Mouse (Mus musculus): Measurements from ENCODE around the gene Clic1. TPM values are rescaled to one million over a fixed set of nuclear protein-coding genes. Genes with fewer than 3 reads are reported as not detected.

Clic1 gene
- polyA plus RNA-seq, 1 experiment = 141 TPM

DNA sequence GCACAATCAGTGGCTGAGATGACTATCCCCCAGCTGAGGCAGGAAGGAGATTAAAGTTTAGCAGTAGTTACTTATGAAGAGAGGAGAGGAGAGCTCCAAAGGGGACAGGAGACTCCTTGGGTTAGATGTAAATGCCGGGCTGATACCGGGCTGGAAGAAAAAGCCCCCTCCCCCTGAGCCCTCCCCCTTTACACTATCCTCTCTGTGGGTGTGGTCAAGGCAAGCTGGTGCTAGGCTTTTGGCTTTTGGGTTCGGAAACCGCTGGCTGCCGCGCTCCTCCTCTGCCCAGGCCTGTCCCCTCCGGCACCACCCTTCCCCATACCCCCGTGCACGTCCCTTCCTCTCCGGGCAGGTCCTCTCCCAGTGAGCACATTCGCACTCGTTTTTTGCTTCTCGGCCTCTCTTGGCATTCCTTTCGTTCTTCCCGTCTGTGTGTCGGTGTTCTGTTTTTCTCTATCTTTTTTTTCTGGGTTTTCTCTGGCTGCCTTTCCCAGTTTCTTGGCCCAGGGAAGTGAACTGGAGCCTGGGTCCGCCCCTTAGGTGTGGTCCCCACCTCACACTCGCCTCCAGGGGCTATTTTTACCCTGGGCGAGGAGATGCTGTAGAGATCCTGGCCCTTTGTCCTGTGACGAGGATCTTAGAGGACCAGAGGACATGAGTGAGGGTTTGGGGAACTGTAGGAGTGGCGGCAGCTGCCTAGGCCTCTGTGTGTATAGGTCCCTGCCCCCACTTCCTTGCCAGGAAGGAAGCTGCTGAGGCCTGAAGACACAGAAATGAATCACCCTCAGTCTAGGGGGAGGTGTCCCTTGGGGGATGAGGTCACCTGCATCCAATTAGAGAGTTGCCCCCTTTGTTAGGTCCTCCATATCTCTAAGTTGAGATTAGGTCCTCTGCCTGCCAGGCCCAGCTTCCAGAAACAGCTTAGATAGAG lies 1.7 kb downstream of the Clic1 start:
- Histone ChIP-seq H3K4me1 (ENCODE audit: control insufficient read depth, insufficient read depth, low read length) (peaks cover 5% of the 10 kb centered on the region; the same call in 1 of the 2 replicates), H3K27ac (ENCODE audit: control insufficient read depth, insufficient read depth, low read depth, low read length, poor library complexity) (peak overlapping the region; percentile 98), H3K4me3 (replicated peaks; ENCODE audit: control insufficient read depth, low read depth, low read length) (peak overlapping the region; percentile 89)
- 2% methylated on average over 21 of the region's 21 CpGs for WGBS
- TF ChIP-seq CTCF (IDR thresholded peaks at IDR 0.05; ENCODE audit: control insufficient read depth, insufficient read depth, low read length) (no peak), POLR2A (IDR thresholded peaks at IDR 0.05; ENCODE audit: borderline replicate concordance, control insufficient read depth, low read depth, low read length) (peak; percentile 71)

DNA sequence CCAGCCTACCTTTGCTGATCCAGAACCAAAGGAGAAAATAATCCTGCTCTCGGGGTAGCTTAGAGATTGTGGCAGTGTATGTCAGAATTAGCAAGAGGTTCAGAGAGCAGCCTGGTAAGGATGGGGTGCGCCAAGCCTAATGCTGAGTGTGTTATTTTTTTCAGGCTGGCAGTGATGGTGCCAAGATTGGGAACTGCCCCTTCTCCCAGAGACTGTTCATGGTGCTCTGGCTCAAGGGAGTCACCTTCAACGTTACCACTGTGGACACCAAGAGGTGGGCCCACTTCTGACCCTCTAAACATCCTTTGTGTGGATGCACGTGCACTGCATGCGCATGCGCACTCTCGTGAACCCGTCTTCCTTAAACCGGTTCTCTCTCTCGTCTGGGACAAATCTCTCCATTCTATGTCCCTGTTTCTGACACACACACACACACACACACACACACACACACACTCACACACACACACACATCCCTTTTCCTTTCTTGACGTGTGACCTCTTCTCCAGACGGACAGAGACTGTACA lies 2.6 kb downstream of the Clic1 start:
- 69% methylated on average over 12 of the region's 12 CpGs for WGBS
- TF ChIP-seq POLR2A (IDR thresholded peaks at IDR 0.05; ENCODE audit: borderline replicate concordance, control insufficient read depth, low read depth, low read length) = no peak
- no peak for TF ChIP-seq CTCF (IDR thresholded peaks at IDR 0.05; ENCODE audit: control insufficient read depth, insufficient read depth, low read length)
- H3K4me1 ChIP-seq (ENCODE audit: control insufficient read depth, insufficient read depth, low read length) = peaks cover 5% of the 10 kb centered on the region; the same call in 1 of the 2 replicates
- no peak overlapping the region for H3K27ac ChIP-seq (ENCODE audit: control insufficient read depth, insufficient read depth, low read depth, low read length, poor library complexity)
- H3K4me3 ChIP-seq (replicated peaks; ENCODE audit: control insufficient read depth, low read depth, low read length) = peak overlapping the region; percentile 15

DNA sequence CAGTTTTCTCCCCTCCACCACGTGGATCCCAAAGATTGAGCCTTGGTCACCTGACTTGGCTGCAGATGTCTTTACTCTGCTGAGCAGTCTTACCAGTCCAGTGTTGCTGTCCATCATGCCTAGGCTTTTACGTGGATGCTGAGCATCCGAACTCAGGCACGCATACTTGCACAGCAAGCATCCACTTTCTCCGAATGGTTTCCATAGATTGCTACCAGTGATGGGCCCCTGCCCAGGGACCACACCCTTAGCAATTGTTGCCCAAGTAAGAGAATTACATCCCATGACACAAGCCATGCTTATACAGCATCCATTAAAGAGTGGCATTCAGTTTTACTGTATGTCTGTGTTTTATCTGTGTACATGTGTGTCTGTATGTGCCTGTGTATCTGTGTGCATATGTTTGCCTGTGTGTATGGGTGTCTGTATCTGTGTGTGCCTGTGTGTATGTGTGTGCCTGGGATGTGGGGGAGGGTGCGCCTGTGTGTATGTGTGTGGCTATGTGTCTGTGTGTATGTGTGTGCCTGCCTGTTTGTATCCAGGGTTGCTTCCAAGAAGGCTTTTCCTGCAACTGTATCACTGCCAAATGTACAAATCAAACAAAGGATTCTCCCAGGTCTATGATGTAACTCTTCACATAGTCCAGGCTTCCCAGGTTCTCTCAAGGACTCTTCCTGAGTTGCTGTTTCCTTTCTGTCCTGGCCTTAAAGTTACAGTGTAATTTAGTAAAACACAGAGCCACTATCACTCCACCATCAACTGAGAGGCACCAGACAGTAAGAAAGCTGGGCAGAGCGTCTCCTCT lies 6.1 kb downstream of the Clic1 start:
- no peak overlapping the region for H3K4me3 ChIP-seq (replicated peaks; ENCODE audit: control insufficient read depth, low read depth, low read length)
- H3K27ac ChIP-seq (ENCODE audit: control insufficient read depth, insufficient read depth, low read depth, low read length, poor library complexity) = no peak overlapping the region
- TF ChIP-seq CTCF (IDR thresholded peaks at IDR 0.05; ENCODE audit: control insufficient read depth, insufficient read depth, low read length) (no peak), POLR2A (IDR thresholded peaks at IDR 0.05; ENCODE audit: borderline replicate concordance, control insufficient read depth, low read depth, low read length) (no peak)
- 84% methylated on average over 7 of the region's 7 CpGs for WGBS
- peaks cover 2% of the 10 kb centered on the region; the same call in 1 of the 2 replicates for H3K4me1 ChIP-seq (ENCODE audit: control insufficient read depth, insufficient read depth, low read length)

DNA sequence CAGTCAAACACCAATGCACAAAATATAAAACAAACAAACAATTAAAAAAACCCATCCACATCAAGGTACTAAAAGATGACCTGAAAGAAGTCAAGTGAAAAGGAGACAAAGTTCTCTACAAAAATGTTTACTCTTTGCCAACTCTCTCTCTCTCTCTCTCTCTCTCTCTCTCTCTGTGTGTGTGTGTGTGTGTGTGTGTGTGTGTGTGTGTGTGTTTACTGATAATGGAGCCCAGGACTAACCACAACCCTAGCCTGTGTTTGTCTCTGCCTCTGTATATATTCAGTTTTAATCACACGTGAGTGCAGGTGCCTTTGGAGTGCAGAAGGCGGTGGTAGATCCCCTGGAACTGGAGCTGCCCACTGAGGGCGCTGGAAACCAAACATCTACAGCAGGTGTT lies 7.3 kb downstream of the Clic1 start:
- TF ChIP-seq POLR2A (IDR thresholded peaks at IDR 0.05; ENCODE audit: borderline replicate concordance, control insufficient read depth, low read depth, low read length) = no peak
- no peak for TF ChIP-seq CTCF (IDR thresholded peaks at IDR 0.05; ENCODE audit: control insufficient read depth, insufficient read depth, low read length)

DNA sequence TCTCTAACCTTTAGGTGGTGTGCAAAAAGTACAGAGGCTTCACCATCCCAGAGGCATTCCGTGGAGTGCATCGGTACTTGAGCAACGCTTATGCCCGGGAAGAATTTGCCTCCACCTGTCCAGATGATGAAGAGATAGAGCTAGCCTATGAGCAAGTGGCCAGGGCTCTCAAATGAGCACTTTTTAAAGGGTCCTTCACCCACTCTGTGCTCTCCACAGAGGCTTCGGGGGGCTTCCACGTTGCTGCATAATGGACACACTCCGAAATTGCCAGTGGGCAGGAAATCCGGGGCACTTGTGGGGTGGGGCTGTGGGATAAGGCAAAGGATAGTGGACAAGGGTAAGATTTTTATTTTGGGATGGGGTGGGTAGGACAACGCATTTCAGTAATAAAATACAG lies 8.6 kb downstream of the Clic1 start:
- no peaks in the 10 kb centered on the region; the same call in 1 of the 2 replicates for H3K4me1 ChIP-seq (ENCODE audit: control insufficient read depth, insufficient read depth, low read length)
- H3K4me3 ChIP-seq (replicated peaks; ENCODE audit: control insufficient read depth, low read depth, low read length) = no peak overlapping the region
- WGBS = 69% methylated on average over 9 of the region's 9 CpGs
- TF ChIP-seq POLR2A (IDR thresholded peaks at IDR 0.05; ENCODE audit: borderline replicate concordance, control insufficient read depth, low read depth, low read length) (no peak), CTCF (IDR thresholded peaks at IDR 0.05; ENCODE audit: control insufficient read depth, insufficient read depth, low read length) (no peak)
- H3K27ac ChIP-seq (ENCODE audit: control insufficient read depth, insufficient read depth, low read depth, low read length, poor library complexity) = no peak overlapping the region

More for the DNA sequence above, 7.3 kb downstream of the Clic1 start:
- 64% methylated on average over 3 of the region's 3 CpGs for WGBS
- H3K4me1 ChIP-seq (ENCODE audit: control insufficient read depth, insufficient read depth, low read length) = peaks cover 2% of the 10 kb centered on the region; the same call in 1 of the 2 replicates
- no peak overlapping the region for H3K4me3 ChIP-seq (replicated peaks; ENCODE audit: control insufficient read depth, low read depth, low read length)
- no peak overlapping the region for H3K27ac ChIP-seq (ENCODE audit: control insufficient read depth, insufficient read depth, low read depth, low read length, poor library complexity)

DNA sequence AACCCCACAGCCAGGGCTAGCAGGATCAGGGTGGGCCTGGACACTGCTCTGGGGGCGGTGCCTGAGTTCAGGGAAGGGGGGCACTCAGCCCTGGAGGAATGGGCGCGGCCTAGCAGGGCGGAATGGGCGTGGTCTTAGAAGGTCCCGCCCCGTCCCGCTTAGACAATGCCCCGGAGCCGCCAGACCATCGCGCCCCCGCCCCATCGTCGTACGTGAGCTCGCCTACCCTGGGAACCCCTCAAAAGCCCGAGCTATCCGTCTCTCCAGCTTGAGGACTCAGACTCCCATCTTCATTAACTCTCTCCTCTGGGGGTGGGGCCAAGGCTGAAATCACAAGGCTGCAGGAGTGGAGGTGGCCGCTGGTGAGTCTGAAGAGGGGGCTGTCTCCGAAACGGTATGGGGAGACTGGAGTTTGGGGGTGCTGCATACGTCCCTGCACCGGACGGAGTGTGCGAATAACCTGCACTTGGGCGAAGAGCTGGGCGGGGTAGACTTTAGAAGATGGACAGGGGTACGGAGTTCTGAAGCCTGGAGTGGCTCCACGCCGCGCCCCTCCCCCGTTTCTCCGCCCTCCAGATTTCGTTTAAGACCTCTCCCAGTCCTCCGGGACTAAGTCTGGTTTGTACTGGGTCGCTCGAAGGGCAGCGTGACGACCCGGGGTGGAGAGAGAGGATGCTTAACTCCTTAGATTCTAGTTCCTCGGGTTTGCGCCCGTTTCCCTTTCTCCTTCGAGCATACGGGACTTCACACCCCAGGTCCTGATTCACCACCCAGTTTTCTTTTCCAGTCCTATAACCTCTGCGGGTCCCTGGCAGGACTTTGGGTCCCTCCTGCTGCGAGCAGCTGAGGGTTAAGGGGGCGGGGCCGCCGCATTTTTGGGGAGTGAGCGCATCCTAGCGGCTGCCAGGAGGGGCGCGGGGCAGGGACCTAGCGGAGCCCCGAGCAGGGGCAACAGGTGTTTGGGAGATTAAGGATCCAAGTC lies 9.4 kb downstream of the Clic1 start, which contains the start of gene Ddah2:
TSS of gene Ddah2 (plus strand) at position 125 of the 982 bp plus-strand sequence.
- TF ChIP-seq POLR2A (IDR thresholded peaks at IDR 0.05; ENCODE audit: borderline replicate concordance, control insufficient read depth, low read depth, low read length) (peak; percentile 49; the same call in 1 of the 2 replicates), CTCF (IDR thresholded peaks at IDR 0.05; ENCODE audit: control insufficient read depth, insufficient read depth, low read length) (peak; percentile 74)
- H3K27ac ChIP-seq (ENCODE audit: control insufficient read depth, insufficient read depth, low read depth, low read length, poor library complexity) = peak within 1 kb of the TSS; percentile 7; the same call in 1 of the 2 replicates
- no peaks in the 10 kb centered on the region; the same call in 1 of the 2 replicates for H3K4me1 ChIP-seq (ENCODE audit: control insufficient read depth, insufficient read depth, low read length)
- under 1% methylated on average over 57 of the region's 57 CpGs for WGBS
- peak within 1 kb of the TSS; percentile 50 for H3K4me3 ChIP-seq (replicated peaks; ENCODE audit: control insufficient read depth, low read depth, low read length)

DNA sequence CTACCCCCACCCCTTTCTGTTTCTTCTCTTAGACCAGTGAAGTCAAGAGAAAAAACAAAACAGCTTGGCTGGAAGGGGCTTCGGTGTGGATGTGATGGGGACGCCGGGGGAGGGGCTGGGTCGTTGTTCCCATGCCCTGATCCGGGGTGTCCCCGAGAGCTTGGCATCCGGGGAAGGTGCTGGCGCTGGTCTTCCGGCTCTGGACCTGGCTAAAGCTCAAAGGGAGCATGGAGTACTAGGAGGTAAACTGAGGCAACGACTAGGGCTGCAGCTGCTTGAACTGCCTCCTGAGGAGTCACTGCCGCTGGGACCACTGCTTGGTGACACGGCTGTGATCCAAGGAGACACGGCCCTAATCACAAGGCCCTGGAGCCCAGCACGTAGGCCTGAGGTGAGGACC lies 10.3 kb downstream of the Clic1 start:
- 59% methylated on average over 14 of the region's 14 CpGs for WGBS
- TF ChIP-seq CTCF (IDR thresholded peaks at IDR 0.05; ENCODE audit: control insufficient read depth, insufficient read depth, low read length) = no peak
- TF ChIP-seq POLR2A (IDR thresholded peaks at IDR 0.05; ENCODE audit: borderline replicate concordance, control insufficient read depth, low read depth, low read length) = no peak
- no peak overlapping the region for H3K27ac ChIP-seq (ENCODE audit: control insufficient read depth, insufficient read depth, low read depth, low read length, poor library complexity)
- H3K4me1 ChIP-seq (ENCODE audit: control insufficient read depth, insufficient read depth, low read length) = no peaks in the 10 kb centered on the region; the same call in 1 of the 2 replicates
- H3K4me3 ChIP-seq (replicated peaks; ENCODE audit: control insufficient read depth, low read depth, low read length) = no peak overlapping the region

Data from bone marrow, adult 2 months (tissue).